Mouse (Mus musculus): Measurements from ENCODE around the gene Prkcb.

- TF ChIP-seq EP300 (IDR thresholded peaks at IDR 0.05; ENCODE audit: insufficient read depth, low read depth, low read length) (no peak), CTCF (IDR thresholded peaks at IDR 0.05) (no peak), POLR2A (IDR thresholded peaks at IDR 0.05; ENCODE audit: insufficient read depth, low read depth, low read length) (no peak)
Observed at GRCm38 (mm10) chr7:122595897-122596296, 307.3 kb downstream of the Prkcb start.

Measured in heart, adult 2 months (tissue).